Mouse (Mus musculus) kidney, embryonic 14.5 days (tissue): ENCODE measurements around the gene Lmx1b. TPM values are rescaled to one million over a fixed set of nuclear protein-coding genes. Genes with fewer than 3 reads are reported as not detected.
A peak's percentile ranks its signal among the peaks of the same experiment; 100 is the strongest.

Experiments used
- ATAC-seq: fragments of 200-750 bp; cut with Nextera tagmentation; 2 replicates; pipeline ENCODE4 v1.8.0; 2017; ENCODE audit warnings: moderate number of reproducible peaks, mild to moderate bottlenecking, moderate TSS enrichment, moderate library complexity; ENCODE audit not compliant: low FRiP score, low TSS enrichment
- H3K27ac ChIP-seq: fragments of 300-500 bp; sonication (generic); 2 replicates; pipeline ENCODE4 v1.5.1; 2014; ENCODE audit warnings: low read depth, mild to moderate bottlenecking, low read length, moderate library complexity, mixed read lengths
- H3K27me3 ChIP-seq: fragments of 300-500 bp; sonication (generic); 2 replicates; pipeline ENCODE4 v1.6.1; 2014; ENCODE audit warnings: mild to moderate bottlenecking, low read length; ENCODE audit not compliant: control insufficient read depth, insufficient read depth
- H3K36me3 ChIP-seq: fragments of 300-500 bp; sonication (generic); 2 replicates; pipeline ENCODE4 v1.6.1; 2014; ENCODE audit warnings: low read length, mixed read lengths; ENCODE audit not compliant: control insufficient read depth, insufficient read depth
- H3K4me1 ChIP-seq: fragments of 300-500 bp; sonication (generic); 2 replicates; pipeline ENCODE4 v1.6.1; 2014; ENCODE audit warnings: low read length, mixed read lengths; ENCODE audit not compliant: control insufficient read depth, insufficient read depth
- H3K4me2 ChIP-seq: fragments of 300-500 bp; sonication (generic); replicated peaks from 2 replicates; pipeline ENCODE4 v1.6.1; 2014; ENCODE audit warnings: low read depth, mild to moderate bottlenecking, low read length
- H3K4me3 ChIP-seq: fragments of 300-500 bp; sonication (generic); 2 replicates; pipeline ENCODE4 v1.5.1; 2014; ENCODE audit warnings: mild to moderate bottlenecking, low read length
- H3K9ac ChIP-seq: fragments of 300-500 bp; sonication (generic); 2 replicates; pipeline ENCODE4 v1.6.1; 2014; ENCODE audit warnings: low read depth, mild to moderate bottlenecking, low read length, moderate library complexity
- H3K9me3 ChIP-seq: fragments of 300-500 bp; sonication (generic); 2 replicates; pipeline ENCODE4 v1.6.1; 2016; ENCODE audit warnings: low read length; ENCODE audit not compliant: control insufficient read depth
- WGBS: fragments of 180-500 bp; shearing (Covaris S2); extraction: QIAGEN DNeasy Blood & Tissue Kit; methylation state at CpG from one replicate; pipeline ENCODE4 v1.1.7; 2014; 5-methylcytosine and 5-hydroxymethylcytosine counted together
- polyA plus RNA-seq: library from polyadenylated mRNA; unstranded; fragments of >200 nt; fragmentation: Nextera tagmentation; extraction: Ambion mirVana; gene quantifications from 2 replicates; pipeline ENCODE4 v1.2.1, GENCODE M21; 2014

The Lmx1b gene
- polyA plus RNA-seq, 1 experiment from 2014 or later = 2.2 TPM

DNA sequence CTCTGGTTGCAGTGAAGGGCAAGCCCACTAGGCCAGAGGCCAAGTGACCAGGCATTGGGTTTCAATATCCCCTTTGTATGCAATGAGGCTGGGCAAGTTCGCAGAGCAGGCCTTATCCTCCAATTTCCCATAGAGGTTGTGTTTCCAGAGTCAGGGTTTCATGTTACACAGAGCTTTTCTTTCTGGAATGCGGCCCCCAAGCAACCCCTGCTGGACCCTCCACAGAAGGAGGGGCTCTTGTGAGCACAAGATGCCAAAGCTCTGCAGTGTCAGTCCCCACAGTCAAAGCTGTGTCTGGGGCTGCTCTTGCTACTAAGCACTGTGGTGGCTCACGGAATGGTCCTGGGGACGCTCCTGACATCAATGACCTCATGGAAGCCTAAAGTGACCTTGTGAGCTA lies 8.6 kb upstream of the Lmx1b start:
- H3K27ac ChIP-seq = no peak overlapping the region; the same call in 1 of the 2 replicates
- no peak overlapping the region for H3K9ac ChIP-seq
- H3K4me2 ChIP-seq = no peak overlapping the region
- 5% methylated on average over 4 of the region's 4 CpGs for WGBS
- peaks cover 43% of the 10 kb centered on the region for H3K27me3 ChIP-seq
- H3K9me3 ChIP-seq = no peaks in the 10 kb centered on the region
- no peaks in the 10 kb centered on the region for H3K36me3 ChIP-seq
- H3K4me3 ChIP-seq = no peak overlapping the region
- ATAC-seq = peak; percentile 62
- 0 out of 2 replicates have a peak, but pooled peaks cover 4% of the 10 kb centered on the region for H3K4me1 ChIP-seq

DNA sequence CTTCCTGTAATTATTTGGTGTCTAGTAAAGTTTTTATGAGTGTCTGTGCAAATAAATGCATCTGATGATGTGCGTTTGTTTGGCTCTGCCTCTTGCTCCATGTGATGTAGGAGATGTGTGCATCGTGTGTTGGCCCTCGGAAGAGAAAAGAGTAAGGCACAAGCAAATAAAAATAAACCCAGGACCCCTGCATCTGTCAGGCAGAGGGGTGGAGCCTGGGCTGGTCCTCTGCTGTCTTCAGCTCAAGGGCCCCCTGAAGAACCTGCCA lies 5.9 kb upstream of the Lmx1b start:
- no peak for ATAC-seq
- Histone ChIP-seq H3K9ac (no peak overlapping the region), H3K36me3 (no peaks in the 10 kb centered on the region), H3K9me3 (no peaks in the 10 kb centered on the region), H3K27me3 (peaks cover 69% of the 10 kb centered on the region), H3K4me1 (peaks cover 9% of the 10 kb centered on the region; the same call in 1 of the 2 replicates), H3K27ac (no peak overlapping the region), H3K4me3 (no peak overlapping the region), H3K4me2 (no peak overlapping the region)
- WGBS = 18% methylated on average over 3 of the region's 3 CpGs

DNA sequence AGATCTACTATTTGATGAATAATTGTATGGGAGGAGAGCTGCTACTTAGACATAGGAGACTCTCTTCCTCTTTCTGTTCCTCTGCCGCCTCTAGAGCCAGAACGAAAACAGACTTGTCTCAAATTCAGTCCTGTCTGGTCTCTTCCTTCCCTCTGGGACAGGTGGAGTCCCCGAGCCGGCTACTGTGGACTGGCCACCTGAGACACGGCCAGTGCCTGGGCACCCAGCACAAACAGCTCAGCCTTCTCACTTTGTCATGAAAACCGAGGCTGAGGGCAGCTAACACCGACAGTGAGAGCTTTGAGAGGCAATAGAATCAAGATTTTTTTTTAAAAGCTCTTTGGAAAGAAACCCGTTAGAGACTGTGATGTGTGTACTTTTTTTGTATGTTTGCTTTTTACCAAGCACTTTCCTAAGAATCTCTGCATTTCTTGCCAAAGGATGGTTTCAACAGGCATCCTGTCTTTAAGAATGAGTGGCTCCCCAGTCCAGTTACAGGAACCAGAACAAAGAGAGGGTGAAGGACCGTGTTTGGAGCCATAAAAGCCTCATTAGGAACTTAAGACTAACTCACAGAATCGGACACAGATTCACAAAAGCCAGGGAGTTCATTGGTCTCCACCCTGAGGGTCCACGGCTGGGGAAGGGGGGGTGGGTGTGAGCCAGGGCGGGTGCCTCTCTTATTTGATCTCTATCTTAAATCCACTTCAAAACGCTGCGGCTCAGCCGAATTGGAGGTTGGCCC lies 5.4 kb upstream of the Lmx1b start:
- 11% methylated on average over 15 of the region's 15 CpGs for WGBS
- Histone ChIP-seq H3K36me3 (no peaks in the 10 kb centered on the region), H3K27ac (no peak overlapping the region), H3K27me3 (peaks cover 74% of the 10 kb centered on the region), H3K4me1 (peaks cover 9% of the 10 kb centered on the region; the same call in 1 of the 2 replicates), H3K4me3 (no peak overlapping the region), H3K9ac (no peak overlapping the region), H3K4me2 (no peak overlapping the region), H3K9me3 (no peaks in the 10 kb centered on the region)
- no peak for ATAC-seq

DNA sequence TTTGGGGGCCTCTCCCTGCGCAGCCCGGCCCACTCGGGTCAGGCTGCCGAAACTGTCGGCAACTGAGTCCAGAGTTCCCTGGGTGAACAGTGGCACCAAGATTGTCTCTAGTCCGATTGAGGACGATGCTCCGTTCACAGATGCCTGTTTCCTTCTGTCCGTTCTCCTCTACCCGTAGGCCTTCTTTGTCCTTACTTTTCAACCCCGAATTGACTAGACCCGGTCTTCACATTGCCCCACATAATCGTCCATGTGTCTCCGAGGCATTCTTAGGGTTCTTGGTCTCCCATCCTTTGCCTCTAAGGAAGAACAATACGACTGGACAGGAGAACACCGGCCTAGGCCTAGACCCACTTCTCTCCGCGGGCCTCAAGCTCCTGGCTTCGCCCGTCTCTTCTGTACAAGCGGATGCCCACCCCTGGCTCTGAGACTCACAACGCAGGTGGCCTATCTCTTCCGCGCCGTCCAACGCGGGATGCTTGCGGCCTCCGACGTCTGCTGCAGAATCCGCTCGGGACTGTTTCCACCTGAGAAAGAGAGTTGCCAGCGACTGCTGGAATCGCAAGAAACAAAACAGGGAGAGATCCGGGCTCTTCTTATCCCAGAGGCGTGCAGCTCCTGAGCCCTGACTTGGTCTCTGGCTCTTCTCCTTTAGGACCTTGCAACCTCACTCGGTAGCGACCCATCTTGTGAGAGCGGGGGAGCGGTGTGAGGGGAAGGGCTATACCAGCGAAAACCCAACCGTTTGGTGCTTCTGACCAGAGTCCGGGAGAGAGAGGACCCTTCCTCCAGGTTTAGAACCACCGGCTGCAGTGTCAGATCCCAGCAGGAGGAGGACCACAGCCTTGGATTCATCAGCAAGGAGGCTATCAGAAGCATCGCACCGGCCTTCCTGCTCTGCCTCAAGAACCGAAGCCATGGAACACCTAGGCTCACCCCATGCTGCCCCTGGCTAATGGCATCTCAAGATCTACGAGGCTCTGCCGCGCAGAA lies 3.7 kb upstream of the Lmx1b start:
- no peak for ATAC-seq
- no peaks in the 10 kb centered on the region for H3K36me3 ChIP-seq
- H3K4me2 ChIP-seq = no peak overlapping the region
- WGBS = 21% methylated on average over 50 of the region's 50 CpGs
- H3K4me1 ChIP-seq = peaks cover 9% of the 10 kb centered on the region; the same call in 1 of the 2 replicates
- H3K9me3 ChIP-seq = no peaks in the 10 kb centered on the region
- no peak overlapping the region for H3K4me3 ChIP-seq
- peaks cover 91% of the 10 kb centered on the region for H3K27me3 ChIP-seq
- no peak overlapping the region for H3K9ac ChIP-seq
- H3K27ac ChIP-seq = no peak overlapping the region

DNA sequence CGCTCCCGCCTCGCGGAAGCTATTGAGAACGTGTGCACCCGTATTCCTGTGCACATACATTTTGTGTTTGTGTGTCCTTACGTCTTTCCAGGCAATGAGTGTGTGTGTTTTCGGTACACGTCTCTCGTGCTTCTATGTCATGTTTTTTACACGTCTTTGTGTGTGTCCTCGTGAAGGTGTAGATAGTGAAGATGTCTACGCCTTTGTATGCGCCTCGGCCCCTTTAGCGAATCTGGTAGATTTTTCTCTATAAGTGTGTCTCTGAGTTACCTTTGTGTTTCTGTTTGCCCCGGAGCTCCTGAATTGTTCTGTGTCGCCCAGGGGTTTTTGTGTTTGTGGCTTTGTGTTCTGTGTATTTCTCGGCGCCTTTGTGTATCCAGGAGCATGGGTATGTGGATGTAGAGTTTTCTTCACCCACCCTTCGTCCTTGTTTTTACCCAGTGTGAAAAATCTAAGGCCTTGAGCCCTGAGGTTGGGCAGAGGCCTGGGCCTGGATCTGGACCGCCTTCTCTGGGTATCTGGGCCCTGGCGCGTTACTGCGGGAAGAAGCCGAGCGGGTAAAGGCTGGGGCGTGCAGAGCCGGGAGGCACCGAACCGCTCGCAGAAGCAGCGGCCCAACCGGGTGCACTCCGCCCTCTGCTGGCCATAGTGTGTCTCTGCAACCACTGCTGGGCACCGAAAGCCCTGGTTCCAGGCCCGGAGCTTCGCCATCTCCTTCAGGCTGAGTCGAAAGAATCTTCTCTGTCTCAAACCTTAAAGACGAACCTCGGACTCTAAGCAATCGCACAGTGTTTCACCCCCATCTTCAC lies 2.5 kb upstream of the Lmx1b start:
- Histone ChIP-seq H3K4me3 (peak overlapping the region; percentile 41), H3K9me3 (no peaks in the 10 kb centered on the region), H3K27ac (no peak overlapping the region), H3K36me3 (no peaks in the 10 kb centered on the region), H3K9ac (no peak overlapping the region), H3K27me3 (peaks cover 97% of the 10 kb centered on the region), H3K4me2 (peak overlapping the region; percentile 24), H3K4me1 (peaks cover 14% of the 10 kb centered on the region; the same call in 1 of the 2 replicates)
- WGBS = 4% methylated on average over 40 of the region's 42 CpGs
- no peak for ATAC-seq

DNA sequence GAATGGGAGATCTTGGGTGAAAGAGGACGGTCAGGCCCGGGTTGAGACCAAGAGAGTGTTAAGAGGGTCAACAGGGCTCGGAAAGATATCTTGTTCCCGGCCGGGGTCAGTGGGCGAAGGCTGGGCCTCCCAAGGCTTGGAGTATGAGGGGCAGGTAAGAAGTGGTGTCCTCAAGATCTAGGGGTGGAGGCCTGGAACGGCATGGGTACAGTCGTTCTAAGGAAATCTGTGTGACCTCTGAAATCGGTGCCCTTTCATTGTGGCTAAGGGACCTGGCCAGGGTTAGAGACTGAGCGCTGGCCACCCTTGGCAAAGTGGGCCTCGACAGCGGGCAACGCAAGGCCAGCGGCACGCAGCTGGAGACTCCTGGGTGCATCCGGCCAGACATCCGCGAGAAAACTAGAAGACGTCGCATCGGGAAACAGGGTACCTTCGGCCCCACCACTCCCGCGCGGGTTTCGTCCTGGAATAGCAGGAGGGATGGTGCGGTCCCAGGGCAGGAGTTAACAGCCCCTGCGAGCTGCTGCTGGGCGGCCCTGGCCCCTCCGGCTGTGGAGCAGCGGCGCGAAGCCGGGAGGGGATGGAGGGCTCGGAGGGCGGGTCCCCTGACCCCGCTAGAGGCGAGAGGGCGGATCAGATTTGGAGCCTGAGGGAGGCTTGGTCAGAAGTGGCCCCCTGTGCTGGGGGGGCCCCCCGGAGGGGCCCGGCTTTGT lies 1.7 kb upstream of the Lmx1b start:
- H3K9ac ChIP-seq = no peak overlapping the region; the same call in 1 of the 2 replicates
- ATAC-seq = no peak
- H3K36me3 ChIP-seq = no peaks in the 10 kb centered on the region
- H3K4me3 ChIP-seq = peak overlapping the region; percentile 41
- peak overlapping the region; percentile 69 for H3K4me2 ChIP-seq
- H3K27me3 ChIP-seq = peaks cover 98% of the 10 kb centered on the region
- no peak overlapping the region for H3K27ac ChIP-seq
- WGBS = 1% methylated on average over 39 of the region's 41 CpGs
- H3K9me3 ChIP-seq = no peaks in the 10 kb centered on the region
- peaks cover 14% of the 10 kb centered on the region; the same call in 1 of the 2 replicates for H3K4me1 ChIP-seq

DNA sequence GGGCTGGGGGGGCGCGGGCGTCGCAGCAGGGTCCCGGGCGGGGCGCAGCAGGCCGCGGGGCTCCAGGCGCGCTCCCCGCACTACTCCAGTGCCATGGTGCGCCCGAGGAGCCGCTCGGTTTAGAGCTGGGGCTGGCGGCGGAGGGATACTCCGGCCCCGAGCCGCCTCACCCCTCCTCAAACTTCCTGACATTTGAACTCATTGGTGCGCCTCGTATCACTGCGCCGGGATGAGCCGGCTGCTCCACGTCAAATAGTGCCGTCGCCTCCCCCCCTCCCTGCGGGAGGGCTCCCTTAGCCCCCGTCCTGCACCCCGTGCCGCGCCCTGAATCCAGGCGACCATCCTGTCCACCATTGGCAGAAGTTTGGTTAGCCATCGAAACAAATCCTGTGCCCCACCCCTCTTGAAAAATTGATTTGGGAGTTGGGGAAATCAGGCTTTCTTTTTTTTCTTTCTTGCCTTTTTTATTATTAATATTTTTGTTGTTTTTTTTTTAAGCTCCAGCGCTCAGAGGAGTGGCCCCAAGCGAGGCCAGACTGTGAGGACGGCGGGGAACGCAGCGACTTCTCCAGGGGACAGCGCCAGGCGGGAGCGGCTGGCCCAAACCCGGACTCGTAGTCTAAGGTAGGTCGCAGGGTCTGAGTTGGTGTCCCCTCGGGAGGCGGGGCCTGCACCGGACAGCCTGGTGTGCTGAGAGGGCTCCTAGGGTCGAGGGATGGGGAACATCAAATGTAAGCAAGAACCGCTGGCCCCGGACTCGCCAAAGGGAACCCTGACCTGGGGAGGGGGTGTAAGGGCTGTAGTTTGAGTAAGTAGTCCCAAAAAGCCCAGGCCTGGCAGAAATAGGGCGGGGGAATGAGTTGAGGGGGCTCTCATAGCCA lies 907 bp upstream of the Lmx1b start:
- H3K9ac ChIP-seq = peak overlapping the region; percentile 57

More for the DNA sequence above, 907 bp upstream of the Lmx1b start:
- Histone ChIP-seq H3K27me3 (peaks cover 91% of the 10 kb centered on the region), H3K4me3 (peak overlapping the region; percentile 41), H3K4me1 (peaks cover 14% of the 10 kb centered on the region; the same call in 1 of the 2 replicates), H3K36me3 (no peaks in the 10 kb centered on the region), H3K4me2 (peak overlapping the region; percentile 69), H3K27ac (no peak overlapping the region), H3K9me3 (no peaks in the 10 kb centered on the region)
- peak; percentile 29; the same call in 1 of the 2 replicates for ATAC-seq
- under 1% methylated on average over 47 of the region's 56 CpGs for WGBS
